Mouse (Mus musculus) limb, embryonic 15.5 days (tissue): ENCODE data around the gene Gm20503. TPM values are rescaled to one million over a fixed set of nuclear protein-coding genes. Genes with fewer than 3 reads are reported as not detected.
A peak's percentile ranks its signal among the peaks of the same experiment; 100 is the strongest.

ENCODE experiments used
- ATAC-seq: fragments of 200-750 bp; cut with Nextera tagmentation; 2 replicates; pipeline ENCODE4 v1.8.0; 2017; ENCODE audit warnings: low read depth, moderate TSS enrichment; ENCODE audit not compliant: insufficient number of reproducible peaks, low FRiP score, low TSS enrichment
- H3K27ac ChIP-seq: fragments of 300-500 bp; sonication (generic); 2 replicates; pipeline ENCODE4 v1.5.1; 2015; ENCODE audit warnings: moderate library complexity, mild to moderate bottlenecking, inconsistent platforms
- H3K27me3 ChIP-seq: fragments of 300-500 bp; sonication (generic); 2 replicates; pipeline ENCODE4 v1.6.1; 2015; ENCODE audit warnings: inconsistent platforms
- H3K36me3 ChIP-seq: fragments of 300-500 bp; sonication (generic); 2 replicates; pipeline ENCODE4 v1.6.1; 2015; ENCODE audit warnings: inconsistent platforms
- H3K4me1 ChIP-seq: fragments of 300-500 bp; sonication (generic); 2 replicates; pipeline ENCODE4 v1.6.1; 2015; ENCODE audit warnings: inconsistent platforms
- H3K4me2 ChIP-seq: fragments of 300-500 bp; sonication (generic); 2 replicates; pipeline ENCODE4 v1.6.1; 2015; ENCODE audit warnings: mild to moderate bottlenecking, inconsistent platforms
- H3K4me3 ChIP-seq: fragments of 300-500 bp; sonication (generic); 2 replicates; pipeline ENCODE4 v1.5.1; 2015; ENCODE audit warnings: mild to moderate bottlenecking, inconsistent platforms
- H3K9ac ChIP-seq: fragments of 300-500 bp; sonication (generic); 2 replicates; pipeline ENCODE4 v1.6.1; 2015; ENCODE audit warnings: inconsistent platforms
- H3K9me3 ChIP-seq: fragments of 300-500 bp; sonication (generic); 2 replicates; pipeline ENCODE4 v1.6.1; 2016; ENCODE audit warnings: inconsistent platforms
- whole genome bisulfite sequencing: fragments of 180-500 bp; shearing (Covaris S2); methylation state at CpG from one replicate; pipeline ENCODE4 v1.1.7; 2015; 5-methylcytosine and 5-hydroxymethylcytosine counted together
- polyA plus RNA-seq: library from polyadenylated mRNA; unstranded; fragments of >200 nt; fragmentation: Nextera tagmentation; extraction: Ambion mirVana; gene quantifications from 2 replicates; pipeline ENCODE4 v1.2.1, GENCODE M21; 2015

Gene Gm20503
- polyA plus RNA-seq, 1 experiment from 2014 or later: 19.6 TPM

DNA sequence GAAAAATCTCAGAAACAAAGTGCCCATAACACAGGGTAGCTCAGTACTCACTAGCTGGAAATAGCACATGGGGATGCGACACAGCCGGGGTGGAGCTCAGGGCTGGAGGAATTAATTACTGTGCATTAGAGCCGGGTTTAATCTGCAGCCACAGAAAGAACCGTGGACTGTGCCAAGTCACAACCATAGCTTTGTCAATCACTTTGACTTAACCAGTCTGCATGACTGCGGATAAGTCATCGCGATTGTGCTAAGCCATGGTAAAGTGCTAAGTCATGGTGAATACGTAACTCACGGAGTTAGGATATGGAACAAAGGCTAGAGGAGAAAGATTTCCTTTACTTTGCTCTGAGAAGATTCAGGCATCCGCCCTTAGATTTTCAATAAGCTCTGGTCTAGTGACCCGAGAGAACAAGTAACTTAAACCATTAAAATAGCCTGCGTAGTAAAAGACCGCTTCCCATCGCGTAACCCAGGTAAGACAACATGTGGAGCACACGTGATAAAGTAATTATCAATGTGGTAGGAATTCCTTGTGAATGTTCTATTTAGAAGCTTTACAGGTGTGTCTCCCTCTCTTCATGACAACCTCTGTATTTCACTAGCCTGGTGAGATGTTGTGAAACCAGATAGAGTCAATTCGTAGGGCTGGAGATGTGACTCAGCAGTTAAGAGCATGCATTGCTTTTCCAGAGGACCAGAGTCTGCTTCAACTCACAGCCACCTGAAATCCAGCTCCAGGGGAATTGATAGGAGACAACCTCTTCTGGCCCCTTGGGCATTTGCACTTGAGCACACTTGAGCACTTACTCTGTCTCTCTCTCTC is 12.2 kb upstream of the Gm20503 start:
- 69% methylated on average over 17 of the region's 17 CpGs for WGBS
- Histone ChIP-seq H3K27me3 (no peaks in the 10 kb centered on the region), H3K4me3 (no peak overlapping the region), H3K4me2 (no peak overlapping the region), H3K9ac (no peak overlapping the region), H3K36me3 (no peaks in the 10 kb centered on the region), H3K27ac (peak overlapping the region; percentile 11; the same call in 1 of the 2 replicates), H3K4me1 (peaks cover 8% of the 10 kb centered on the region; the same call in 1 of the 2 replicates), H3K9me3 (no peaks in the 10 kb centered on the region)
- no peak for ATAC-seq

DNA sequence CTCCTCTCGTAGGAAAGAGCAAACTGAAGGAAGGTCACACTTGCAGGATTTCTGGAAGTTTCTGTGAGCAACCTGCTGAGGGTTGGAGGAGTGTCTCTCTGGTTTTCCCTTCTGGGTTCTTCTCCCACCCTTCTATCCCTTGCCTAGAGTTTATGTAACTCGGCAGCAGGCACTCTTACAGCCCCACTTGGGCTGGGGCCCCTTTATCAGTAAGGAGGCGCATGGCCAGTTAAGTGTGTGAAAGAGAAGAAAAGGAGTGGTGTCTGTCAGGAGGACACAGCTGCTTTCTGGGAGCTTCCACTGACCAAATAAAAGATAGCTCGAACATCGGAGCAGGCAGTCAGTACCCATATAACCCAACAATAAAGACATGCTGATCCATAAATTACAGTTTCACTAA is 10.8 kb upstream of the Gm20503 start:
- Histone ChIP-seq H3K4me2 (no peak overlapping the region), H3K27ac (no peak overlapping the region), H3K27me3 (no peaks in the 10 kb centered on the region), H3K4me3 (no peak overlapping the region), H3K9ac (no peak overlapping the region), H3K9me3 (no peaks in the 10 kb centered on the region), H3K36me3 (no peaks in the 10 kb centered on the region), H3K4me1 (peaks cover 4% of the 10 kb centered on the region; the same call in 1 of the 2 replicates)
- 72% methylated on average over 5 of the region's 5 CpGs for WGBS
- ATAC-seq: no peak

DNA sequence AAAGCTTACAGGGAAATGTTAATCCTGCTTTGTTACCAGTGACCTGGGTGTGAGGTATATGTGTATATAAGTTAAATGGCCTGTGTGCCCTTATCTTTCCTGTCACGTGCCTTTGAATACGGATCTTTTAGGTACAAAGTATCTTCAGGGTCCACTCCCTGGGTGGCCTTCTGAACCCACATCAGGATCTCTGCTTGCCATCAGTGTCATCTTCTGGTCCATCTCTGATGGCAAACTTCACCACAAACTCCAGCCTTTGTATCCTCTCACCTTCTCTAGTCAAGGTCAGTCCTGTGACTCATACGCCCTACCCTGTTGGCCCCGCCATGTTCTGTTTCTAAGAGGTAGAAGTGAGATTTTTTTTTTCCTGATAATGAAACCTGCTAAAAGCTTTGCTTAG is 8.2 kb upstream of the Gm20503 start, which contains the start of gene Dnajc25:
Dnajc25 (plus strand) TSS at position 301 of the 400 bp plus-strand sequence.
- 93% methylated on average over 4 of the region's 4 CpGs for WGBS
- Histone ChIP-seq H3K4me2 (no peak within 1 kb of the TSS), H3K9ac (no peak within 1 kb of the TSS), H3K9me3 (no peaks in the 10 kb centered on the region), H3K27me3 (no peaks in the 10 kb centered on the region), H3K27ac (no peak within 1 kb of the TSS), H3K36me3 (no peaks in the 10 kb centered on the region), H3K4me1 (0 out of 2 replicates have a peak, but pooled peaks cover 2% of the 10 kb centered on the region), H3K4me3 (no peak within 1 kb of the TSS)
- ATAC-seq: no peak

DNA sequence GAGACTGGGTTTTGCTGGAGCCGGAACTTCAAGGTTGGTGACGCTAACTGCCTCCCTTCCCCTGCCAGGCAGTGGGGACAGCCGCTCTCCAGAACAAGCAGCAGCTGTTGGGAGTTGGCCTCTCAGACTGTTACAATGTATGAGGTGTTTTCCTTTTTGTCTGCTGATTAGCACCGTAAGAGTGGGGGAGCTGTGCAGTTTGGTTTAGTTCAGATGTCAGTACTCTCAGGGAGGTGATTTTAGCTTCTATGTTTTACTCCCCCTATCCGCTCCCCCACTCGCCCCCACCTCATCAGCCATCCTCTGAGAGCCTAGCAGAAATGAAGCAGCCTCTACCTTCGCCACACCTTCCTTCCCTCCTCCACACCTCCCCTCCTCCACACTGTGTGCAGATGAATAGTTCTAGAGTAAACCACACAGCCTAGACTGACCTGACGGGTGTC is 7.7 kb upstream of the Gm20503 start:
- 0 out of 2 replicates have a peak, but pooled peaks cover 2% of the 10 kb centered on the region for H3K4me1 ChIP-seq
- no peak overlapping the region for H3K9ac ChIP-seq
- no peak for ATAC-seq
- 71% methylated on average over 8 of the region's 8 CpGs for WGBS
- no peak overlapping the region for H3K4me3 ChIP-seq
- H3K9me3 ChIP-seq: no peaks in the 10 kb centered on the region
- H3K36me3 ChIP-seq: no peaks in the 10 kb centered on the region
- H3K27me3 ChIP-seq: no peaks in the 10 kb centered on the region
- no peak overlapping the region for H3K27ac ChIP-seq
- H3K4me2 ChIP-seq: no peak overlapping the region

DNA sequence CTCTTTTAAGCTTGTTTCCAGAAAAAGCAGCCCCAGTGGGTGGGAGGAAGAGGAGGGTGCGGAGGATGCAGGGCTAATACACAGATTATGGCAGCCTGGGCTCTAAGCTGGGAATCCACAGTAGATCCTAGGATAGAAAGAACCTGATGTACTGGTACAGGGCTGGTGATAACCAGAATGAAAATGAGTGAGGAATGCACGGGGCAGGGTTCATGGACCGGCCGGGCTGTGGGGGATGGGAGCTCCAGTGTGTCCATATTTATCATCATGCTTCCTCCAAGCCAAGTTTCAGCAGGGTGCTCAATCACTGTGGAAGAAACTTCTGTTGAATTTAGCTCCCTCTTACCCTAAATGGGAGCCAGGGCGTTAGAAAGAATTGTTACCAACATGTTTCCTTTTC is 5.9 kb upstream of the Gm20503 start:
- no peaks in the 10 kb centered on the region for H3K27me3 ChIP-seq
- WGBS: 78% methylated on average over 5 of the region's 5 CpGs
- no peaks in the 10 kb centered on the region for H3K36me3 ChIP-seq
- H3K27ac ChIP-seq: no peak overlapping the region
- H3K4me3 ChIP-seq: no peak overlapping the region
- ATAC-seq: no peak
- no peaks in the 10 kb centered on the region for H3K9me3 ChIP-seq
- H3K9ac ChIP-seq: no peak overlapping the region
- H3K4me2 ChIP-seq: no peak overlapping the region
- 0 out of 2 replicates have a peak, but pooled peaks cover 2% of the 10 kb centered on the region for H3K4me1 ChIP-seq

DNA sequence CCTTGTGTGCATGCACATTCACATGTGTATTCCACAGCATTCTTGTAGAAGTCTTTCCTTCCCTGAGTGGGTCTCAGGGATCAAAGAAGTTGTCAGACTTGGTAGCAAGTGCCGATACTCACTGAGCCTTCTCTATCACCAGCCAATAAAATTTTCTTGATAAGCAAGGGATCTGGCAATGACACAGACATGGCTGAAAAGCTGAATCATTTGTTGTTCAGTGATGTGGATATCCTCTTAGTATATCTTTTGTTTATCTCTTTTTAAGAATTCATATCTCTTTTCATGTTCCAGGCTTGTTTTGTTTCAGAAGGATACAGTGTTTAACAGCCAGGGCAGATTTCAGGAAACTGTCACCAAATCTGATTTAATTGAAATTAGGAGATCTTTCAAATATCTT is 4.3 kb upstream of the Gm20503 start:
- Histone ChIP-seq H3K36me3 (no peaks in the 10 kb centered on the region), H3K4me1 (peaks cover 6% of the 10 kb centered on the region), H3K4me2 (no peak overlapping the region), H3K9me3 (no peaks in the 10 kb centered on the region), H3K9ac (no peak overlapping the region), H3K27me3 (no peaks in the 10 kb centered on the region), H3K27ac (no peak overlapping the region), H3K4me3 (no peak overlapping the region)
- ATAC-seq: no peak
- 83% methylated on average over 1 of the region's 1 CpGs for WGBS

DNA sequence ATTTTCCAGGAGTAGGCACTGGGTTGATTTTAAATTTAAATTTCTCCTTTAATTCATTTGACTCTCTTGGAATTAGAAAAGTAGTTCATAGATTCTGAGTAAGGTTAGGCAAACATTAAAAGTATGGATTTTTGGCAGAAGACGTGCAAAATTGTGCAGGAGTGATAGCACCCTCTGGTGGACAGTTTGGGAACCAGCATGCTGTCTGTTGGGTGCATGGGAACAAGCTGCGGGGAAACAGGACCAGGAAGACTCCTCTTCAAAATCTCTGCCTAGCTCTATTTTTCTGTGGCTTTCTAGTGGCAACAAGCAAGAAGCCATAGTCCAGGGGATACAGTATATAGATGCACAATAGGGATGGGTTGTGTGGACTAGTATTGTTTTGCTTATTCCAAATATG is 3.3 kb upstream of the Gm20503 start:
- Histone ChIP-seq H3K36me3 (no peaks in the 10 kb centered on the region), H3K4me3 (no peak overlapping the region), H3K27ac (no peak overlapping the region), H3K9ac (no peak overlapping the region), H3K4me2 (no peak overlapping the region), H3K9me3 (no peaks in the 10 kb centered on the region), H3K27me3 (no peaks in the 10 kb centered on the region), H3K4me1 (peaks cover 14% of the 10 kb centered on the region)
- ATAC-seq: no peak
- WGBS: 8% methylated on average over 2 of the region's 2 CpGs

DNA sequence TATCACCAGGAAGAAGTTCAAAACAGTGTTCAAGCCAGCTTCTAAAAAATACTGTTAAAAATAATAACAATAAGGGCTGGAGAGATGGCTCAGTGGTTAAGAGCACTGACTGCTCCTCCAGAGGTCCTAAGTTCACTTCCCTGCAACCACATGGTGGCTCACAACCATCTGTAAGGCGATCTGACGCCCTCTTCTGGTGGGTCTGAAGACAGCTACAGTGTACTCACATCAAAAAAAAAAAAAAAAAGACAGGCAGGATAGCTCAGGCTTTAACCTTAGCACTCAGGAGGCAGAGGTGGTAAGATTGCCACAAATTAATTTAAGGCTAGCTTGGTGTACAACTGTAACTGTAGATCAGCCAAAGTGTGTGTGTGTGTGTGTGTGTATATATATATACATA is 2.4 kb upstream of the Gm20503 start:
- no peak overlapping the region for H3K27ac ChIP-seq
- H3K36me3 ChIP-seq: no peaks in the 10 kb centered on the region
- ATAC-seq: no peak
- peaks cover 21% of the 10 kb centered on the region for H3K4me1 ChIP-seq
- 0% methylated on average over 2 of the region's 2 CpGs for WGBS
- H3K4me3 ChIP-seq: no peak overlapping the region
- no peak overlapping the region for H3K4me2 ChIP-seq
- H3K27me3 ChIP-seq: no peaks in the 10 kb centered on the region
- no peaks in the 10 kb centered on the region for H3K9me3 ChIP-seq
- no peak overlapping the region for H3K9ac ChIP-seq

DNA sequence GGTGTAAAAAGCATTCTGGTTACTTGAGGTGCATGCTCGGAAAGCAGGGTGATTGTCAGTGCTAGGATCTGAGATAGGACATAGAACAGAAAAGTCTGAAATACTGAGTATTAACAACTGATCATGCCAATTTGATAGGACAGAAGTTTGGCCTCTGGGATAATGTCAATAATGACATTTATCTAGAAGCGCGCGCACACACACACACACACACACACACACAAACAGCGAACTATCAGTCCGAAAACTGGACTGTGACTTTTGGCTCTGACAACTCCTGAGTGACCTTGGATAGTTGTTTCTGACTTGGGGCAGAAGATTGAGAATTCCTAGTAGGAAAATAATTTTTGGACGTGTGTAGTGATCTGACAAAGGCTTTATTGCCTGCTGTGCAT is 793 bp downstream of the Gm20503 start:
- Histone ChIP-seq H3K9ac (peak overlapping the region; percentile 96), H3K4me2 (peak overlapping the region; percentile 81), H3K36me3 (no peaks in the 10 kb centered on the region), H3K9me3 (no peaks in the 10 kb centered on the region), H3K4me3 (peak overlapping the region; percentile 97), H3K27ac (peak overlapping the region; percentile 92; the same call in 1 of the 2 replicates), H3K27me3 (no peaks in the 10 kb centered on the region), H3K4me1 (peaks cover 26% of the 10 kb centered on the region)
- no peak for ATAC-seq
- 31% methylated on average over 7 of the region's 7 CpGs for WGBS

DNA sequence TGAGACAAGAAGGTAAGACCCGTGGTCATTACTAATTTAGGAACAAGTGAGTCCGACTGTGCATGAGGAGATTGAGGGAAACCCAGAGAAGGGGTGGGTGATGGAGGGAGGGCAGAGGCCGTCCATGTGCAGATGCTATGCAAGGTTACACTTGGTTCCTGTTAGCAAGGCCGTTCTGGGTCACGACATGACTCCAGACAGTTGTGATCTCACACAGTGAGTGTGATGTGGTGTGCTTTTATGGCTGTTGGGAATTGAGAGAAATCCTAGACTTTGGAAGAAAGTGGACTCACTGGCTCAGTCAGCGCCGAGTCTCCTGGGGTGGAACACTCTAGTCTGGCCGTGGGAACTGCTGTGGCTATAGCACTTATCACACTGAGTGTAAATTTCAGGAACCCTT is 3.2 kb downstream of the Gm20503 start:
- no peak overlapping the region for H3K4me2 ChIP-seq
- H3K36me3 ChIP-seq: no peaks in the 10 kb centered on the region
- H3K27me3 ChIP-seq: no peaks in the 10 kb centered on the region
- no peak overlapping the region for H3K9ac ChIP-seq
- no peak overlapping the region for H3K4me3 ChIP-seq
- WGBS: 48% methylated on average over 8 of the region's 8 CpGs
- no peaks in the 10 kb centered on the region for H3K9me3 ChIP-seq
- ATAC-seq: no peak
- H3K27ac ChIP-seq: no peak overlapping the region
- H3K4me1 ChIP-seq: peaks cover 27% of the 10 kb centered on the region

DNA sequence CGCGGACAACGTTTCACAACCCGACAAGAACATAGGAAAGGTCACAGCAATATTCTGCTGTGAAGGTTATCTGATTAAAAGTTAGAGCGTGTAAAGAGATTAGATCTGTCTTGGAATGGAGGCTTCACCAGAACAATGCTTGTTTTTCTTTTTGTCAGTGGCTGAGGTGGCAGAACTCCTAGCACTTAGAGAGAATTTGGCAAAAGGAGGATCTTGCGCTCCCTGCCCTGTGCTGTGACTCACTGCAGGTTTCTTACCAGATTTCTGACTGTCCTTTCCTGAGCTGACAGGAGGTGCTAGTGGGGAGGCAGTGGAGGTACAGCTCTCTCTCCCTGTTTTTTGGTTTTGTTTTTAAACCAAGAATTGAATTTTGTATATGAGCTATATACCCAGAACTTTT is 4.0 kb downstream of the Gm20503 start:
- H3K4me3 ChIP-seq: no peak overlapping the region
- no peak overlapping the region for H3K9ac ChIP-seq
- H3K27ac ChIP-seq: no peak overlapping the region
- H3K9me3 ChIP-seq: no peaks in the 10 kb centered on the region
- no peaks in the 10 kb centered on the region for H3K27me3 ChIP-seq
- no peaks in the 10 kb centered on the region for H3K36me3 ChIP-seq
- H3K4me2 ChIP-seq: no peak overlapping the region
- no peak for ATAC-seq
- peaks cover 27% of the 10 kb centered on the region for H3K4me1 ChIP-seq
- WGBS: 85% methylated on average over 6 of the region's 6 CpGs

DNA sequence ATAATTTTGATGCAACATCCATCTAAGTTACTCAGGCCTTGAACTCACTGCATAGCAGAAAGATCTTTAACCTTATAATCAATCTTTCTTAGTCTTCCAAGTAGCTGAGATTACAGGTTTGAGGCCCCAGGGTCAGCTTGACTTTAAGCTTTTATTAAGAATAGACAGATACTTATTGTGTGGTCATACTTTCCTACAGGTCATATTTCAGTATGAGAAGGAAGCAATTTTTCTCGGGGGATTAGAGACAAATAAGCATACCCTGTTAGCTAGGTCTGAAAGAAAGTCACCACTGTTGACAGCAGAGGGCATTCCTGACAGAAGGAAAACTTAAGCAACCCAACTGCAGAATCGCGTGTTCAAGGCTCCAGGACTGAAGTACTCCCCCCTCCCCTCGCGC is 5.0 kb downstream of the Gm20503 start:
- no peak overlapping the region for H3K9ac ChIP-seq
- peaks cover 23% of the 10 kb centered on the region for H3K4me1 ChIP-seq
- WGBS: 80% methylated on average over 5 of the region's 5 CpGs
- no peak overlapping the region for H3K27ac ChIP-seq
- H3K9me3 ChIP-seq: no peaks in the 10 kb centered on the region
- no peaks in the 10 kb centered on the region for H3K27me3 ChIP-seq
- no peak overlapping the region for H3K4me3 ChIP-seq
- no peak for ATAC-seq
- H3K4me2 ChIP-seq: no peak overlapping the region
- no peaks in the 10 kb centered on the region for H3K36me3 ChIP-seq
